Mouse (Mus musculus) neutrophil, adult 65 days (primary cell): ENCODE results near the gene Gm13101. TPM values are rescaled to one million over a fixed set of nuclear protein-coding genes. Genes with fewer than 3 reads are reported as not detected.

Experiments
- total RNA-seq: library from RNA; stranded (reverse); gene quantifications from 2 replicates; pipeline ENCODE4 v1.2.4, GENCODE M21; 2023

Gene Gm13101
- not detected in 2 replicates for total RNA-seq

GRCm38 (mm10) chr4:143966850-143967249 lies at the start of gene Gm13101:
TSS of gene Gm13101 (minus strand) at chr4:143966950.

GRCm38 (mm10) chr4:143994269-143994668 lies 27.5 kb upstream of the Gm13101 start, which contains the start of gene Pramef17:
TSS of gene Pramef17 (minus strand) at chr4:143994369.

GRCm38 (mm10) chr4:143950916-143951315 lies 15.8 kb downstream of the Gm13101 start, which contains the start of gene Pramef25:
TSS of gene Pramef25 (minus strand) at chr4:143951016.

Other genes starting within 250 kb of the Gm13101 start
- not detected in 2 replicates for gene Gm13078, start 247.5 kb downstream of the Gm13101 start, total RNA-seq
- not detected in 2 replicates for gene Gm13023, start 177.6 kb downstream of the Gm13101 start, total RNA-seq
- gene Gm13084, start 150.9 kb downstream of the Gm13101 start, total RNA-seq, result not detected in 2 replicates
- not detected in 2 replicates for gene Gm13103, start 120.5 kb downstream of the Gm13101 start, total RNA-seq
- not detected in 2 replicates for gene Pramef6, start 66.6 kb downstream of the Gm13101 start, total RNA-seq
- not detected in 2 replicates for gene Pramef25, start 15.9 kb downstream of the Gm13101 start, total RNA-seq
- not detected in 2 replicates for gene Pramef17, start 27.4 kb upstream of the Gm13101 start, total RNA-seq
- gene Pramel4, start 92.2 kb upstream of the Gm13101 start, total RNA-seq, result not detected in 2 replicates
- not detected in 2 replicates for gene Gm13102, start 139.5 kb upstream of the Gm13101 start, total RNA-seq
- not detected in 2 replicates for gene Oog3, start 195.7 kb upstream of the Gm13101 start, total RNA-seq
- not detected in 2 replicates for gene Oog2, start 223.8 kb upstream of the Gm13101 start, total RNA-seq
- not detected in 2 replicates for gene C87977, start 246.4 kb upstream of the Gm13101 start, total RNA-seq